Mouse (Mus musculus): ENCODE data around the gene Gm17651.
A peak's percentile ranks its signal among the peaks of the same experiment; 100 is the strongest.

Gene Gm17651

GRCm38 (mm10) chr3:97629941-97630340, 44.6 kb downstream of the Gm17651 start:
- no peak for DNase-seq (ENCODE audit: low spot score)

- peak; percentile 65 for DNase-seq (ENCODE audit: low spot score)
These were observed 46.0 kb downstream of the Gm17651 start, which contains the start of gene Fmo5 for GRCm38 (mm10) chr3:97628391-97629001. Gene Fmo5, plus strand, starts transcription at chr3:97628804.

- DNase-seq (ENCODE audit: low spot score), result no peak
These were observed 46.6 kb downstream of the Gm17651 start for GRCm38 (mm10) chr3:97627893-97628292.

- DNase-seq (ENCODE audit: low spot score), result no peak
These were observed 49.9 kb downstream of the Gm17651 start for GRCm38 (mm10) chr3:97624611-97625010.
